Mouse (Mus musculus): ENCODE measurements at regions not wholly inside any gene's neighbourhood (a gene's known extent, or its start where the extent isn't known, plus 50 kb on each side); places are given as distances from the start of the nearest gene placed in this dataset.
A peak's percentile ranks its signal among the peaks of the same experiment; 100 is the strongest.

DNA sequence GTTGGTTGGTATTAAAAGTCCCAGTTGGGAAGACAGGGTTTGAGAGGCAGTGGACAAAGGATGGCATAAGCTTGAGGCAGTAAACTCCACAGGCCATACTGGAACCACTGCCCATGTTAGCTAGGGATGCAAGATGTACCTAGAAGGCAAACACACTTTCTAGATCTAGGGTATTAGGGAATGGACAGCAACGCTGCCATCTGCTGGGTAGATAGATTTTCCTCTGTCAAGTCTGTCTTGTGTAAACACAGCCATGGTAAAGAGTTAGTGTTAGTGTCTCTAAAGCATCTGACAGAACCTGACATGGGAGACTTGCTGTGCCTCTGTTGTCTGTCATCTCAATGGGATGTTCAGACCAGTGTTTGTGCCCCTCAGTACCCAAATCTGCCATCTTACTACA is 573.5 kb upstream of the Adamts5 start:
- peak; percentile 17 to 58 for DNase-seq

GRCm38 (mm10) chr16:86473059-86473740 is 571.6 kb upstream of the Adamts5 start:
- DNase-seq: peak in 1 of 2 experiments; percentile 11

DNA sequence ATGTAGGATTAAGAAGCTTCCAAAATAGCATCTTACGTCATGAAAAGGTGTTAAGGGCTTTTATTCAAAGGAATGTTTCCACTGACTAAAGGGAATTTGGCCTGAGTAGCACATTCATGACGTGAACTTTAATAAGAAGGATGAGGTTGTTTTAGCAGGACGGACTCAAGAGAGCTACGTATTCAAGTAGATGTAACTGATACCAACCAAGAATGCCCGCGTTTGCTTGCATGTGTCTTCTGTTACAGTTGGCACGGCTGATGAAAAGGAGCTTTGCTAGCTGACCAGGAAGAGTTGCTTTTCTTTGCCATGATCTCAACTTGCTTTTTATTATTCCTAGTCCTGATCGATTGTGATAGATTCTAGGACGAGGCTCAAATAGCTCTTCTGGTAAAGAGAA is 559.4 kb upstream of the Adamts5 start:
- no peak for DNase-seq

- DNase-seq: no peak
Measured at GRCm38 (mm10) chr16:86456649-86457048, 555.0 kb upstream of the Adamts5 start.

- DNase-seq: peak in 1 of 2 experiments; percentile 20
Measured at GRCm38 (mm10) chr16:86454810-86455209, 553.2 kb upstream of the Adamts5 start.

DNA sequence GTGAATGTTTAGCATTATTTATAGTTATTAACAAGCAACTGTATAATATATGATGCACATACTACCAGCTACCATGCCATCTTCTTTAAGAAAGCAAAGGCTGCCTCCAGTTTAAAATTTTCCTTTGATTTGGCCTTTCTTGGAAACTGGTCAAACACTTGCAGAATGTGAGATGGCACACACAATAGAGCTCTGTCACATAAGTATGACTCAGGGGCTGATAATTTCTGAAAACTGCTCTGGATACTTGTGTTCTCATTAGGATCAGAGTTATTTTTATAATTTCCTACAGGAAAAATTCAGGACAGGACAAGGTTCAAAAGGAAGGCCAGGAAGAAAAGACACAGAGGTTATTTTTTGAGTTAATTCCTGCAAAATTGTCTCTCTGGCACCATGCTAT is 552.4 kb upstream of the Adamts5 start:
- DNase-seq: peak; percentile 8 to 62

- no peak for DNase-seq
Measured at GRCm38 (mm10) chr16:86448478-86449160, 547.0 kb upstream of the Adamts5 start.

GRCm38 (mm10) chr16:86419458-86419857 is 517.8 kb upstream of the Adamts5 start:
- peak; percentile 75 to 92 for DNase-seq

- DNase-seq: peak; percentile 14 to 45
Measured at GRCm38 (mm10) chr16:86404309-86404708, 502.7 kb upstream of the Adamts5 start.

DNA sequence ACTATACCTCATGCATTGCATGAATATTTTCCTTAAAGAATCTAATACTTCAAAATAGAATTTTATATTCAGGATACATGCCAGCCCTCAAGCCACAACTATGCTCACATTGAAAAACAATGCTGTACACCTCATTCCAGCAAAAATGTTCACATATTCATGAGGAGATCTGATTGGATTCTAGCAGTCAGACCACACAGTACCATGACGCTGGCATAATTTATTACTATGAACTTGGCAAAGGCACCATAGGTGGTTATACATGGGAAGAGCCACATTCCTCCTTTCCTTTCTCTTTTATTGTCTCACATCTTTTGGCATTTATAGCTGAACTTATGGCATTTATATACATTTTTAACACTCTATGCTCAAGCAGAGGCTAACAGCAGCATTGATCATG is 499.8 kb upstream of the Adamts5 start:
- DNase-seq: no peak

DNA sequence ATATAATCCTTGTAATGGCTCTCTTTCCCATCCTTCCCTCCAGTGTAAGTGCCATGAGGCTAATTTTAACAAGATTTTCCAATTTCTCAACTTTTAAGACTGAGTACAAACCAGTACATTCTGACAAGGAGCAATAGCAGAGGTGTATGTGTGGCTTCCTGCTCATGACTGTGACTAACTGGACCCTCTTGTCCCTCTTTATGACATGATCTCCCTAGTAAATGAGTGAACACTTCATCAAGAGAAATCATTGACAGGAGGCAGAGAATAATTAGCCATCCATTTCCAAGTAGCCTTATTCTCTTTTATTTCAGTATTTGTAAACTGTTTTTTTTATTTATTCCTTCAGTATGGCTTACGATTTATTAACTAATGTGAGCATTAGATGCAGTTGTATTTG is 497.7 kb upstream of the Adamts5 start:
- DNase-seq: peak; percentile 10 to 13

DNA sequence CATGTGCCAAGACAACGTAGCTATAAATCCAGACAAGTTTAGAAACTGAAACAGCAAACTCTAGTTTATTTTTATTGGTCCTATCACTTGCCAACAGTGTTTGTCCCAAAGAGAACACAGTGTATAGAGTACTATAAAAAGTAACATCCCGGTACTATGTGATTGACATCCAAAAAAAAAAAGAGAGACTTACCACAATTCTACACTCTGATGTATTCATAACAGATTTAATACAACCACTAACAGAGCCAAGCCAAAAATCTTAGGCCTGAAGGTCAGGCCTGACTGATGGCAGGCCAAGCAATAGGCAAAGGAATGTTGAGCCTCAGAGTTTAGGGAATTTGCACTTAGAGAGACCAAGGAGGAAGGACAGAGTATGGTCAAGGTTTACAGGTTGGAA is 495.9 kb upstream of the Adamts5 start:
- DNase-seq: peak in 1 of 2 experiments; percentile 4

DNA sequence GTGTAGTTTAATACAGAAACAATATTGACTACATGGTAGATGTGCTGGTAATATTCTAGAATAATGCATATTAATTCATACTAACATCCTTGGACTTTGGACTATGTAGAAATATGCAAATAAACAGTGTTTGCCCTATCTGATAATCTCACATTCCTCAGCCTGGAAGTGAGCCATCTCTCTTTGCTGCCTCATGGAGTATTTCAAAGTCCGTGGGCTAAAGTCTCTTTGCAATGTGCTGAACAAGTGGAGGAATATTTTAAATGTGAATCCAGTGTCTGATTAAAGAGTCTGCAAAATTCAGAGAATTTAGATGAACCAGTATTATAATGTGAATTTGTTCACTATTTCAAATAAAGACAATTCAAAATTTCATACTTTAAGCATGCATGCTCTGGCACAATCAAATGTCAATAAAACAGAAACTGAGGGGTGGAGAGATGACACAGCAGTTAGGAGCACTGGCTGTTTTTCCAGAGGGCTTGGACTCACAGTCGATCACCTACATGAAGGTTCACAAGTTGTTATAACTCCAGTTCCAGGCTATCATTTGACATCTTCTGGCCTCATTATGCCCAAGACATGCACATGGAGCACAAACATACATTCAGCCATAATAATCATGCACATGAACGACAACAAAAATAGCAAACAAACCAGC is 487.6 kb upstream of the Adamts5 start:
- peak; percentile 70 to 82 for DNase-seq

DNA sequence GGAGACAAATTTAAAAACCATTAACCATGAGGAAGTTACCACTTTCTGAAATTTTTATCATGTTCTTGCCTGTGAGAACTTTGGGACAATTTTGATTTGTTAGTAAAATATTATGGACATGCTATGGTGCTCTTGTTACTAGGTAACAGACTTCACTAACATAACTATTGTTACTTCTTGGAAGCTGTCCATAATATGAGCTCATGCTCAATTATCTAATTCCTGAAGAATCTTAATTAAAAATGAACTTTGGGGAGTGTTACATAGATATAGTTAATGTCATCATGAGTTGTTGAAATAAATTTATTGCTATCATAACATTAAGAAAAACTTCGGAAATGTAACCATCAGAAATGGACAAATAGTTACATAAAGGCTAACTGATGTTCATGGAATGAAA is 486.5 kb upstream of the Adamts5 start:
- no peak for DNase-seq

GRCm38 (mm10) chr16:86377991-86378390 is 476.4 kb upstream of the Adamts5 start:
- peak; percentile 38 to 48 for DNase-seq

GRCm38 (mm10) chr16:86371652-86372051 is 470.0 kb upstream of the Adamts5 start:
- DNase-seq: no peak

GRCm38 (mm10) chr16:86368449-86368848 is 466.8 kb upstream of the Adamts5 start:
- peak; percentile 25 to 34 for DNase-seq

DNA sequence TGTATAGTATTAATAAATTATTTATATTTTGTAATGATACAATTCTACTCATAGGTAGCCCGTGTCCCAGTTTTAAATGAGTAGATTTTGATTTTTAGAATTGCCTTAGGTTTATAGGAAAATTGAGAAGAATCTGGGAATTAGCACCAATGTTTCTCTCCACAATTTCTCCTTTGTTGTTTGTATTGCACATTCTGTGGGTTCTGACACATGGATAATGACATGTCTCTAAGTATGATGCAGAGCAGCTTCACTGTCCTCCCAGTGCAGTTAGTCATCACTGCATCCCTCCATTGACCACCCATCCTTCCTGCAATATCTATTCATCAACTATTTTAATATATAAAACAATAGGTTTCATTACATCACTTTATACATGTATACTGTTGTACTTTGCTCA is 464.6 kb upstream of the Adamts5 start:
- no peak for DNase-seq

DNA sequence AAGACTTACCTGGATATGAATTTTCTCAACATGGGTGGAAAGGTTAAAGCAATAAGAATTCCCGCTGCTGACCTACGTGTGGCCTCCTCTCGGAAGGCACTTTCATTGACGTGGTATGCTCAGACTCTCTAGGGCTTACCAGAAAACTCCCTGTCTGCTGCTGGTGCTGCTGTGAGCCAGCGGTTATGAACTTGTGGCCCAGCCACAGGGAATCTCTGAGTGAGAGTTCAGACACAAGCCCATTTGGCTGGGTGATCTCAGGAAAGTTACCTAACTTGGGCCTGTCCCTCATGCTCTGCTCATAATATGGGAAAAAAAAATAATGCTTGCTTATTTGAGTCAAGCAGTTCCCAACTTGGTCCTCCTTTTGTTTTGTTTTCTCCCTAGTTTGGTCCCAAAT is 459.5 kb upstream of the Adamts5 start:
- DNase-seq: no peak

DNA sequence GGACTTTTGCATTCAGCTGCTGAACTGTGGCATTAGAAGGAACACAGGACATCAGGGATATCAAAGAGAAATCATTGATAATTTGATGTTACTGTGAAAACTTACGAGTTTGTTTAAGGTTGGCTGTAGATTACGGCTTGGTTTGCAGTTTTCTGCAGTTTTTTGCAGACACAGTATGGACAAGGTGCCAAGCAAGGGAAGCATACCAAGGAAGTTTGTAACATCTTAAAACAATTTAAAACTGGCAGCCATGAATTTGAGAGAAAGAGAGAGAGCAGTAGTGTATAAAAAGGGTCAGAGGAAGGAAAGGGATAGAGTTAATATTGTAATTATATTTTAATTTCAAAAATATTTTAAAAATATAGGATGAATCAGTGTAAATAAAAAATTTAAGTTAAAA is 453.4 kb upstream of the Adamts5 start:
- DNase-seq: no peak

GRCm38 (mm10) chr16:86347753-86348152 is 446.1 kb upstream of the Adamts5 start:
- DNase-seq: no peak

DNA sequence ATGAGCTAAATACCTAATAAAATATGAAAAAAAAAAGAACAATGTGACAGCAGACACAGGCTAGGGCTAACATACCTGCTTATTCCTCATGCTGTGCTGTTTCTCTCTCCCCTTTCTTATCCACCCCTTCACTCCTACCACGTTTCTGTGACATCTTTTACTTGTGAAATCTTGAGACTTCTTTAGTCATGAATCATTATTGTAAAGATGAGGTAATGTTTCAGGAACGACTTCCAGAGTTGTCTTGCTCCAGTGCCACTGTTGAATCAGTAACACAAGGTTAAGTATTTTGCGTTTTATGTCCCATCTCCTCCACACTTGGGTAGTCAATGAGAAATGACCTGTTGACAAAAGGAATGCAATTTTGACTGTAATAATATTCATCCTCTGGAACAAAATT is 445.3 kb upstream of the Adamts5 start:
- DNase-seq: peak in 1 of 2 experiments; percentile 7

DNA sequence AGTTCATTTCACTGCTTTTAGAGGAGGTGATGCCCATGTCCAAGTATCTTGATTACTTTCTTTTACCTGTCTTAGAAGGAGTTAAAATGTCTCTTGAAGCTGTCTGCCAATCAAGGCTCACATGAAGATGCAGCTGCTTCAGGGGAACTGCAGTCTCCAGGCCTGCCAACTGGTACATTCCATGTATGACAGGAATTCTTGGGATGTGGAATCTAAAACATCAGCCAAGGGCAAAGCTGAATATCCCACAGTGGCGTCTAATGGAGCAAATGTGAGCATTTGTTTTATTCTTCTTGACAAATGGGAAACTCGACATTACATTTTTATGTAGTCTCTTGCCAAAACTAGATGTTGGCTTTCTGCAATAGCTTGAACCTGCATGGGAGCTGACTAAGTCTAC is 438.7 kb upstream of the Adamts5 start:
- DNase-seq: no peak

DNA sequence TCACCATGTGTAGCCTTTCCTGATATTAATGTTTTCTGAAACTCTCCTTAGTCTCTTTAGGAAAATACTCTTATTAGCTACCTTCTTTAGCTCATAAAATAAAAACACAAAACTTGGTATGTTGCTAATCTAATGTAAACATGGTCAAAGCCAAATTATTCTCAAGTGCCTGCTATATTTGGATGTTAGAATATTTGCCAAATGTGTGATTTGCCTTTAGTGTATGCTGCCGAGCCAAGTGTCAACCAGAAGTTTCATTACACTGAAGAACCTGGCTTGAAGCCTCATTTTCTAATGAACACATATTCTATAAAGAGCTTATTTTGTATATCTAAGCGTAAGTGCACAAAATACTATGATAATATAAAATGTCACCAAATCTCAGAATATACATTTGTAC is 423.8 kb upstream of the Adamts5 start:
- DNase-seq: no peak
